Mouse (Mus musculus): ENCODE measurements around the gene Xkr7. TPM values are rescaled to one million over a fixed set of nuclear protein-coding genes. Genes with fewer than 3 reads are reported as not detected.

Xkr7 gene
- total RNA-seq, 2 experiments from 2014 or later = 1.9 to 2.1 TPM

DNA sequence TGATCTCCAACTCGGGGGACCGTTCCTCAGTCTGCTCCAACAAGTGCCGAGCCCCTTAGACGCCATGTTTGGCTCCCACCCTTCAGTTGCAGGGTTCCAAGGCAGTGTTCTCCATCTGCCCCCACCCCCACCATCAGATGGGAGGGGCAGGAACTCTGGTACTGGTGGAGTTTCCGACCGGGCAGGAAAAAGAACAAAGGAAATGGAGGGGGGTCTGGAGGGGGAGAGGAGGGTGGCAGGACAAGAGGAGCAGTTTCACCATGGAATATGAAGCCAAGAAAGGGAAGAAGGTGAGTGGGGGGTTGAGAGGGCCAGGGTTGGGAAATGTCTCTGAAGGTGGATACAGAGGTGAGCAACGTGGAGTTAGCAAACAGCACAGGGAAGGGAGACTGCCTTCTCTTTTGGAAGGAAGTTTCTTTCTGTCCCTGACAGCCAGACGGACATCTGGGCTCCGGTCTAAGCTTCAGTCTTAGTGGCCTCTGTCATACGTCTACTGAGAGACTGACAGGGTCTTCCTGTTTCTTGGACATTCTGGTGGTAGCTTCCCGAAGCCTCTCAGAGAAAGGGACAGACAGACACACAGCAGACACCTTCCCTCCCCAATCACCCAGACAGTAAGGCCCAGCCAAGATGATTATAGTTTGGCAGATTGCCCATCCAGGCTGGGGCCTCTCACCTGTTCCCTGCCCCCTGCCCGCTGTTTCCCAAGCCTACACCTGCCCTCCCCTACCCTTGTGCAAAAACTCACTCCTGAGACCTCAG lies 34.3 kb downstream of the Xkr7 start, which contains the start of gene Ccm2l:
Gene Ccm2l, plus strand, starts transcription at position 209 of the 762 bp plus-strand sequence.
- no peak for DNase-seq (ENCODE audit: extremely low spot score in 1 of 2, low spot score in 1 of 2)

GRCm38 (mm10) chr2:153066991-153067390 lies 35.3 kb downstream of the Xkr7 start:
- DNase-seq (ENCODE audit: extremely low spot score in 1 of 2, low spot score in 1 of 2) = no peak

- DNase-seq (ENCODE audit: extremely low spot score in 1 of 2, low spot score in 1 of 2) = peak in 1 of 2 experiments; percentile 35
Observed at GRCm38 (mm10) chr2:153070762-153071490, 39.3 kb downstream of the Xkr7 start.

DNA sequence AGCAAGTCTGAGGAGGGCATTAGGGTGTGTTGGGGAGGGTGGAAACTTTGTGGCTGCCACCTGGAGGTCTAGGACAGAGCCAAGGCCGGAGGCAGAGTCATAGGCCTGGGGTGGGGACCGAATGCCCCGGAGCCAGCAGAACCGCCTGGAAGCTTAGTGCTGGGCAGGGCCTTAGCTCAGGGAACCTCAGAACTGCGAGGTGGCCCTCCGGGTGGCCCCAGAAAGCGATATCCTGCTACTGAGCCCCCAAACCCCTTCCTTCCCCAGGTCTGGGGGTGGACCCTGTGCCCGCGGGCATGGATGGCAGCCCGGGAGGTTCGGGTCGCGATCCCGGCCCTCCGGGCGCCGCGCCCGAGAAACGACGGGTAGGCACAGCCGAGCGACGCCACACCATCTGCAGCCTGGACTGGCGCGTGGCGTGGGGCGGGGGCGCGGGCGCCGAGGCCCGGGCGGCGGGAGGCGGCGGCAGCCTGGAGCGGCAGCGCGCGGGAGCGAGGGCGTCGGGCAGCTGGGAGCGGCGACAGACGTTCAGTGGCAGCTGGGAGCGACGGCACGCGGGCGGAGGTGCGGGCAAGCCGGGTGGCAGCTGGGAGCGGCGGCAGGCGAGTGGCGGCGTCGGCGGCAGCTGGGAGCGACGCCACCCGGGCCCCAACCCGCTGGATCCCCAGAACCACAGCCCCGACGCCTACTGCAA lies 40.0 kb downstream of the Xkr7 start:
- peak; percentile 32 to 37 for DNase-seq (ENCODE audit: extremely low spot score in 1 of 2, low spot score in 1 of 2)

DNA sequence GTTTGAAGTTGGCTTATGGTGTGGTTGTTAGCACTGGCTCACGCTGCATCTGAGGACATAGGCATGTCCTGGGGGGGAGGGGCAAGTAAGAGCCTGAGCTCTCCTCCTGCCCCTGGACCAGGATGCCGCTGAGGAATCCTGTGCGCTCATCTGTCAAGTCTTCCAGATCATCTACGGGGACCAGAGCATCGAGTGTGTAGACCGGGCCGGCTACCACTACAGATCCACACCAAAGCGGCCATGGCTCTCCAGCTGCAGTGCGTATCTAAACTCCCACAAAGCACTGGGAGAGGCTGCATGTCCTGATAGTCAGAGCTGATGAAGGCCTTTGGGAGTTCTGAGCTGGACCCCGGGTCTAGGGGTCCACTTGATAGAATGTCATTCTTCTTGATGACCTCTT lies 43.0 kb downstream of the Xkr7 start:
- DNase-seq (ENCODE audit: extremely low spot score in 1 of 2, low spot score in 1 of 2) = no peak

- no peak for DNase-seq (ENCODE audit: extremely low spot score in 1 of 2, low spot score in 1 of 2)
Observed at GRCm38 (mm10) chr2:153075961-153076360, 44.3 kb downstream of the Xkr7 start.

GRCm38 (mm10) chr2:153080841-153081523 lies 49.3 kb downstream of the Xkr7 start:
- DNase-seq (ENCODE audit: extremely low spot score in 1 of 2, low spot score in 1 of 2) = peak; percentile 56 to 91

DNA sequence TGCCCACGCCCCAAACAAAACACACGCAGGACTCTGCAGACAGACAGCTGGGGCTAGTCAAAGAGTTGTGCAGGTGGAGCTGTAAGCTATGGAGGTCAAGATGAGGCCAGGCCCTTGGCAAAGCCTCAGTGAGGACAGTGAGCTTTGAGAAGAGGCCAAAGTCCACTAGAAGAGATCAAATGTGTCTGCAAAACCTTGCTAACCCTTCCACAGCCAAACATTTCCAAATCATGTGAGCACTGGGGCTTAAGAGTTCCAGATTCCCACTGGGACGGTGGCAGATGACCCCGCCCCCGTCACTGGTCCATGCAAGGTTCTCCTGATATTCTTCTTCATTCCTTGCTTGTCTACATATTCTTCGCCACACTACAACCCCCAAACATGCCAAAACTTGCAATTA lies 50.2 kb downstream of the Xkr7 start:
- DNase-seq (ENCODE audit: extremely low spot score in 1 of 2, low spot score in 1 of 2) = no peak

DNA sequence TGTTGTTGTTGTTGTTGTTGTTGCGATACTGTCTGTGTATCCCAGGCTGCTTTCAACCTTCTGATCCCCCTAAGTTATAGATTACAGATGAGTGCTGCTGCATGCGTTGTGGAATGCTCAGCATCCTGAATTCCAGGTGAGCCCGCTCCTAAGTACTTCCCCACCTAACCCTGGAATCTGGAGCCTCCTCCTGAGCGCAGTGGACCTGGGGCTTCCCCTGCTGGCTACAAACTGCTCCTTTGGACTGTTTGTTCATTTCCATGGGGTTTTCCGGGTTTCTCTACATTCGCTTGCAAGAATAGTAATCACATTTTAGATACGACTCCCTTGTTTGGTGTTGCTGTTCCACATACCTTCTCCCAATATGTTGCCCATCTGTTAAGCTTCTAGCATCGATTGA lies 51.6 kb downstream of the Xkr7 start:
- DNase-seq (ENCODE audit: extremely low spot score in 1 of 2, low spot score in 1 of 2) = no peak

DNA sequence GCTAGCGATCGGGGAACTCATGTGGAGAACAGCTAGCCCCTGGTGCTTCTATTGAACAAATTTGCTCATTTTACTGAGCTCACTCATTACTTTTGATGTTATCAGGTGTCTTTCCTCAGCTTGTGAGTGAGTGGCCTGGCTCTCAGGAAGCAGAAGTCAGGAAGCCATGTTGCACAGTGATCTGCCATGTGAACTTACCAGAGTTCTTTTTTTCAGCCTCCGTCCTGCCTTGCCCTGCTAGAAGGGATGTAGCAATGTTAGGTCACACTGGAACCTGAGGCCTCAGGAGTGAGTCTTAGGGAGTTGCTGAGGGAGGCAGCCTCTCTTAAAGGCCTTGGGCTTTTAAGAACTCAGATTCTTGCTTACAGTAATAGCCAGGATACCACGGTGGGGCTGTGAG lies 52.2 kb downstream of the Xkr7 start:
- no peak for DNase-seq (ENCODE audit: extremely low spot score in 1 of 2, low spot score in 1 of 2)

DNA sequence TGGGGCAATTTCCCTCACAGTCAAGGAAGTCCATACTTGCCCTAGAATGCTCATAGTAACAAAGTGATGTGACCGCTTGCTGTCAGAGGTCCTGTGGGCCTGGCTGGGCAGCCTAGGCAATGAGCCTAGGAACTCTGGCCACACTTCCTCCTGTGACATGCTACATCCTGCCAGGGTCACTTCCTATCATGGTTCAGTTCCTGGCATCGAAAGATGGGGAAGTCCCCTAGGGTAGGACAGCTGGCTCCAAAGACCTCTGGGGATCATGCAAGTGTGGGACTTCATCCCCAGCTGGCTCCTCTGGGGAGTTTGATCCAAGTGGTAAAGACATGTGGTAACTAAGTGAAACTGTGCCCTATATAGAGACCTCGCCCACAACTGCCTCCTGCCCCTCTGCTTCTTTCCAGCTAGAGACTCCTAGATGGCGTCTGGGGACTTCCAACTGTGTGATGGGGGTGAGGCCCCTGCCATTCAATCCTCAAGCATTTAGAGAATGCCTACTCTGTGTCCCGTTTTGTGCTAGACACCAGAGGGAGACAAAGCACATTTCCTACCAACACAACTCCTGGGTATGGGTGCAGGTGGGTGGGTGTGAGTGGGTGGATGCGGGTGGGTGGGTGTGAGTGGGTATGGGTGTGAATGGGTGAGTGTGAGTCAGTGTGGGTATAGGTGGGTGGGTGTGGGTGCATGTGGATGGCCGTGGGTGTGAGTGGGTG lies 52.8 kb downstream of the Xkr7 start:
- DNase-seq (ENCODE audit: extremely low spot score in 1 of 2, low spot score in 1 of 2) = no peak

- no peak for DNase-seq (ENCODE audit: extremely low spot score in 1 of 2, low spot score in 1 of 2)
Observed at GRCm38 (mm10) chr2:153085556-153085955, 53.9 kb downstream of the Xkr7 start.

GRCm38 (mm10) chr2:153086166-153086565 lies 54.5 kb downstream of the Xkr7 start:
- no peak for DNase-seq (ENCODE audit: extremely low spot score in 1 of 2, low spot score in 1 of 2)

GRCm38 (mm10) chr2:153087091-153087490 lies 55.4 kb downstream of the Xkr7 start:
- DNase-seq (ENCODE audit: extremely low spot score in 1 of 2, low spot score in 1 of 2) = no peak

DNA sequence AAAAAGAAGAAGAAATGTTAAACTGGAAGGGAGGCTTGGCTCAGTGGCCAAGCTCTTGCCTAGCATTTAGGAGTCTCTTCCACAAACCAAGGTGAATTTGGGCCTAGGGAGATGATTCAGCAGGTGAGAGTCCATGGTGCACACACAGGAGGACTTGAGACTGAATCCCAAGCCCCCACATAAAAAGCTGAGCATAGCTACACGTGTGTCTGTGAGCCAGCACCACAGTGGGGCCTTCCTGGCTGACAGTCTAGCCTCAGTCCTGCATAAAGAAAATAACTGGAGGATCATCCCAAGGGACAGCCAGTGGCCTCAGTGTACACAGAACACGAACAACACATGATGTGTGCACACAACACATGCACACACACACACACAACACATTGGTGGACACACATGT lies 57.7 kb downstream of the Xkr7 start:
- DNase-seq (ENCODE audit: extremely low spot score in 1 of 2, low spot score in 1 of 2) = no peak

GRCm38 (mm10) chr2:153090551-153091165 lies 59.0 kb downstream of the Xkr7 start:
- DNase-seq (ENCODE audit: extremely low spot score in 1 of 2, low spot score in 1 of 2) = no peak

Data from layer of hippocampus, postnatal 25 days (tissue).